Mouse (Mus musculus): Measurements from ENCODE around the gene Insc.

- TF ChIP-seq CTCF (conservative IDR thresholded peaks at IDR 0.05; ENCODE audit: low read length) (no peak), POU5F1 (IDR thresholded peaks at IDR 0.05; ENCODE audit: borderline replicate concordance, low read length) (no peak)
Observed at GRCm38 (mm10) chr7:114731175-114731574, 12.3 kb upstream of the Insc start.
